Mouse (Mus musculus) heart, postnatal 0 days (tissue): ENCODE data around the gene Pank1.

Source experiments
- CTCF ChIP-seq: IDR thresholded peaks from 2 replicates; pipeline ENCODE4 v1.5.1; 2016; ENCODE audit warnings: antibody characterized with exemption, control low read depth, low read depth
- EP300 ChIP-seq: IDR thresholded peaks from 2 replicates; pipeline ENCODE4 v1.6.1; 2016; ENCODE audit warnings: antibody characterized with exemption, low read depth

- TF ChIP-seq CTCF (no peak), EP300 (no peak)
These were observed 32.2 kb downstream of the Pank1 start for GRCm38 (mm10) chr19:34847103-34847502.
